Mouse (Mus musculus): Measurements from ENCODE around the gene Zfand2b. TPM values are rescaled to one million over a fixed set of nuclear protein-coding genes. Genes with fewer than 3 reads are reported as not detected.

The Zfand2b gene
- polyA plus RNA-seq, 1 experiment = 43.4 TPM

DNA sequence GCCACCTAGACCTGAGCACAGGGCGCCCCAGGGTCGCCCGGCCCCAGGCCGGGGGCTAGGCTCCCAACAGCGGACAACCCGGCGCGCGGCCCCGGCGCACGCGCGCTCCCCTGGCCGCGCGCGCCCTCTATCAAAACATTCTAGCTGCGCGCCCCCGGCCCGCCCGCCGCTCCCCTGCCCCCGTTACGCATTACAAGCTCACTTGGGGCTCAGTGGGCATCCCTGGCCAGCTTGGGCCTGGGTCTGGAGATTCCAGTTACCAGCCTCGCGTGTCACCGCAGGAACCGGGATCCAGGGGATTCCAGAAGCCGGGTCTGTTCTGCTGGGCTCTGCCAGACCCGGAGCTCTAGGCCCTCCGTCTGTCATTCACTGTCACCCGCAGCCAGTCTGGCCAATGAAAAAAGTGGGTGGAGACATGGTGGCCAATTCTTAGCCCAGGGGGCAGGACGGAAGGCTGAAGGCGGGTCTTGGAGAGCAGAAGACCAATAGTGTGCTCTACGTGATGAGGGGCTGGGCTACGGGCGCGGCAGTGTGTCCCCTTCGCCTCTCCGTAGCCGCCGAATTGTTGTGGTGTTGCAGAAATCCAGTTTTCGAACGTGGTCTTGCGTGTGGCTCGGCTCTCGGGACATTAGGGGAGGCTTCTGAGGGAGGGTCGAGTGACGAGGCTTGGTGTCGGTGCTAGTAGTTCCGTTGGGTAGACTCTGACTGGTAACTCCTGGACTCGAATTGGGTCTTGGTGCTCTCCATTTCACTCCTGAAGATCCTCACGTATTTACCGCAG lies 23.4 kb downstream of the Zfand2b start, which contains the start of the genes Ankzf1 and Atg9a:
Gene Ankzf1, plus strand, starts transcription at position 530 of the 781 bp plus-strand sequence.
Gene Atg9a, minus strand, starts transcription at position 575 of the 781 bp plus-strand sequence.
- peaks cover 6% of the 10 kb centered on the region for H3K79me2 ChIP-seq (ENCODE audit: control insufficient read depth, insufficient read depth)
- H3K4me3 ChIP-seq = peak within 1 kb of the TSS; percentile 94
- no peaks in the 10 kb centered on the region for H3K27me3 ChIP-seq (ENCODE audit: control insufficient read depth, insufficient read depth, insufficient read length)
- peak within 1 kb of the TSS; percentile 89 for H3ac ChIP-seq (ENCODE audit: control insufficient read depth, insufficient read length)
- TF ChIP-seq MAX (IDR thresholded peaks at IDR 0.05; ENCODE audit: low read depth) = peak; percentile 11
- no peak for TF ChIP-seq TCF3 (IDR thresholded peaks at IDR 0.05; ENCODE audit: insufficient read length, low read depth)
- TF ChIP-seq POLR2AphosphoS2 (IDR thresholded peaks at IDR 0.05; ENCODE audit: insufficient read length, low read depth) = peak; percentile 86
- peak; percentile 53 for TF ChIP-seq SRF (IDR thresholded peaks at IDR 0.05; ENCODE audit: control insufficient read depth, insufficient read length, low read depth)
- TF ChIP-seq CEBPB (IDR thresholded peaks at IDR 0.05; ENCODE audit: insufficient read depth, poor library complexity, severe bottlenecking) = no peak
- no peak for TF ChIP-seq MYOD1 (IDR thresholded peaks at IDR 0.05; ENCODE audit: control insufficient read depth in 1 of 3, insufficient read length in 2 of 3, low read depth in 2 of 3)
- TF ChIP-seq E2F4 (IDR thresholded peaks at IDR 0.05; ENCODE audit: insufficient read depth) = no peak
- peak in 1 of 3 experiments; percentile 3 for TF ChIP-seq MYOG (IDR thresholded peaks at IDR 0.05; ENCODE audit: control insufficient read depth in 1 of 3, insufficient read depth in 1 of 3, insufficient read length in 2 of 3, low read depth in 2 of 3)
- TF ChIP-seq POLR2A (IDR thresholded peaks at IDR 0.05; ENCODE audit: insufficient read length, low read depth) = peak; percentile 79
- peak within 1 kb of the TSS; percentile 93 for H3K4me2 ChIP-seq (ENCODE audit: low read depth)
- H3K36me3 ChIP-seq (ENCODE audit: control insufficient read depth, insufficient read depth) = peaks cover 22% of the 10 kb centered on the region

DNA sequence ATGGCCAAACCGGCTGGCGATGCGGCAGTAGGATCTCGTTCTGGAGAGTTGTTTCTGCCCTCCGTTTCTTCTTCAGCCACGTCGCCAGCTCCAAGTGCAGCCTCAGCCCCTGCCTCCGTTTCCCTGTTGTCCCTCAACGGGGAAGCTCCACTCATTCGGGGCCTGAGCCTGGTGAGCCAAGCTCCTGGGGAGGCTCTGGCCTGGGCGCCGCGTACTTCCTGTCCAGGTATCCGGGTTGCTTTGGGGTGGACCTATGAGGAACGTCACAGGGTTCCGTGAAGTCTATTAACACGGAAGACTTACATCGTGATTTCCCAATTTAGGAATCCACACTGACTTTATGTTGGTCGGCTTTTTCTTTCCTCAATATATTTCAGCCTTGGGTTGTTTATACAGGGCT lies 24.0 kb downstream of the Zfand2b start:
- peak overlapping the region; percentile 69 for H3K4me2 ChIP-seq (ENCODE audit: low read depth)
- peaks cover 6% of the 10 kb centered on the region for H3K79me2 ChIP-seq (ENCODE audit: control insufficient read depth, insufficient read depth)
- H3K27me3 ChIP-seq (ENCODE audit: control insufficient read depth, insufficient read depth, insufficient read length) = no peaks in the 10 kb centered on the region
- H3K36me3 ChIP-seq (ENCODE audit: control insufficient read depth, insufficient read depth) = peaks cover 24% of the 10 kb centered on the region
- H3K4me3 ChIP-seq = peak overlapping the region; percentile 94
- H3ac ChIP-seq (ENCODE audit: control insufficient read depth, insufficient read length) = peak overlapping the region; percentile 89
- no peak for TF ChIP-seq USF1 (IDR thresholded peaks at IDR 0.05; ENCODE audit: low read depth)
- TF ChIP-seq MAX (IDR thresholded peaks at IDR 0.05; ENCODE audit: low read depth) = no peak
- no peak for TF ChIP-seq REST (IDR thresholded peaks at IDR 0.05; ENCODE audit: insufficient read depth, insufficient read length)

GRCm38 (mm10) chr1:75201236-75201635 lies 32.8 kb downstream of the Zfand2b start:
- Histone ChIP-seq H3ac (ENCODE audit: control insufficient read depth, insufficient read length) (no peak overlapping the region), H3K4me2 (ENCODE audit: low read depth) (no peak overlapping the region), H3K36me3 (ENCODE audit: control insufficient read depth, insufficient read depth) (peaks cover 15% of the 10 kb centered on the region), H3K79me2 (ENCODE audit: control insufficient read depth, insufficient read depth) (no peaks in the 10 kb centered on the region), H3K27me3 (ENCODE audit: control insufficient read depth, insufficient read depth, insufficient read length) (no peaks in the 10 kb centered on the region), H3K4me3 (no peak overlapping the region)
- TF ChIP-seq MAX (IDR thresholded peaks at IDR 0.05; ENCODE audit: low read depth) (no peak), TCF3 (IDR thresholded peaks at IDR 0.05; ENCODE audit: insufficient read length, low read depth) (no peak), SRF (IDR thresholded peaks at IDR 0.05; ENCODE audit: control insufficient read depth, insufficient read length, low read depth) (no peak)

DNA sequence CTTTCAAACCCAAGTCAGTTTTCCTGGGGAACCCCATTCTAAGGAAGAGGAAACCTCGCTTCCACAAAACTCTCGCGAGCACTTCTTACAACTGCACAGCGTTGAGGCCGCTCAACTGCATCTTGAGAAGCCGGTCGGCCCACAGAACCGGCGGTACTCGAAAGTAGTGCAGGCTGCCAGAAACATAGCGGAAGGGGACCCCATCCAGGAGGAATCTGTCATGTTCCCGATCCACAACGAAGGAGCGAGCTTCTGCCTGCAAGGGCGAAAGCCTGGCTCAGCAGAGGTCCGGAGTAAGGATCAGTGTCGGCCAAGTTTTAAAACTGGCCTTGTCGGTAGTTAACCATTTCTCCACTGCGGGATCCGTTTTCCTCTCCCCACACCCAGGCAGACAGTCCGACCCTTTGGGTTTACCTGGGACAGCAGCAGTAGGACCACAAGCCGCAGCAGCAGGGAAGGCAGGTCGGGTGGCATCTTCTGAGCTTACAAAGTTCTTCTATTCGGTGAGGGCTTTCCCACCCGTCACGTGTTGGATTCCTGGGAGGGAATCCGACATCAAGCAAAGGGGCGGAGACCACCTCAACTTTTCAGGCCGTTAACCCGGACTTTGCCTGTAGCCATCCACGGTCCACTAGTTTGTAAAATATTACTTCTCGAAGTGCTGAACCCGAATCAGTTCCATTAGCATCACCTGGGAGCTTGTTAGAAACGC lies 40.7 kb downstream of the Zfand2b start:
- H3K4me3 ChIP-seq = no peak overlapping the region
- peaks cover 22% of the 10 kb centered on the region for H3K79me2 ChIP-seq (ENCODE audit: control insufficient read depth, insufficient read depth)
- H3ac ChIP-seq (ENCODE audit: control insufficient read depth, insufficient read length) = no peak overlapping the region
- H3K27me3 ChIP-seq (ENCODE audit: control insufficient read depth, insufficient read depth, insufficient read length) = no peaks in the 10 kb centered on the region
- TF ChIP-seq MAX (IDR thresholded peaks at IDR 0.05; ENCODE audit: low read depth) (no peak), SRF (IDR thresholded peaks at IDR 0.05; ENCODE audit: control insufficient read depth, insufficient read length, low read depth) (no peak), CEBPB (IDR thresholded peaks at IDR 0.05; ENCODE audit: insufficient read depth, poor library complexity, severe bottlenecking) (no peak), USF1 (IDR thresholded peaks at IDR 0.05; ENCODE audit: low read depth) (no peak), E2F4 (IDR thresholded peaks at IDR 0.05; ENCODE audit: insufficient read depth) (no peak), POLR2A (IDR thresholded peaks at IDR 0.05; ENCODE audit: insufficient read length, low read depth) (no peak)
- no peak overlapping the region for H3K4me2 ChIP-seq (ENCODE audit: low read depth)
- H3K36me3 ChIP-seq (ENCODE audit: control insufficient read depth, insufficient read depth) = peaks cover 10% of the 10 kb centered on the region

DNA sequence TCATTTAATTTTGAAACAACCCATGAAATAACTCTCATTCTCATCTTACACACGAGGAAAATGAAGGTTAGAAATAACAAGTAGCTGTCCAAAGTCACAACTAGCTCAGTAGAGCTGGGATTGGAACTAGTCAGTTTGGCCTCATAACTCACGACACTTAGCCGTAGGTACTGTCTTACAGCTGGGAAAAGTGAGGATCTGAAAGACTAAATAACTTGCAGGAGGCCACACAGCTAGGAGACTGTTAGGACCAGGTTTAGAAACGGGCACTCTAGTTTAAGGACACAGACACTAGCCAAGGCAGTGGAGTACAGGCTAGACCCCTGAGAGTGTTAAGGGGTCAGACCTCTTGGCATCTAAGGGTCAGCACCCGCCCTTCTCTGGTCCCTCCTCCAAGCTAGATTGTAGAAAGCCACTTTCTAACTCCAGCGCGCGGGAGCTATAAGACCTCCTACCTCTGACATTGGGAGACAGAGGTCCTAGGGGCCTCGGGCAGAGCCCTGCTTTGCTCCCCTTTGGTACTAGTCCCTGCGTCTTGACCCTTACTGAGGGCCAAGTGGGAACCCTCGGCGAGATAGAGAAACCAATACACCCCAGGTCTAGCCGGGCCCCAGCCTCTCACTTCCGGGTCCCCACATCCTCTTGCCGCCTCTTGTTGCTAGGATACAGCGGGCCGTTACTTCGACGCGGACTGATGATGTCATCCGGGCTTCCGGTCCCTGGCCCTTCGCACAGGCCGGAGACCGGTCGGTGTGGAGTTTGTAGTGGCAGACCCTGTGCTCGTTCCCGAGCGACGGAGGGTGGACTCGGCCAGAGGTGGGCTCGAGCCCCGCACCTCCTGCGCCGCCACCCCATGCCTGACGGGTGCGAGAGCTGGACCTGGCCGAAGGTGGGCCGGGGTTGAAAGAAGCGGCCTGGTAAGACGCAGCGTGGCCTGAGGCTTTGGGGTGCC lies 42.0 kb downstream of the Zfand2b start, which contains the start of the genes Glb1l and Stk16:
Gene Glb1l, minus strand, starts transcription at position 678 of the 952 bp plus-strand sequence.
Gene Stk16, plus strand, starts transcription at position 703 of the 952 bp plus-strand sequence.
- Histone ChIP-seq H3ac (ENCODE audit: control insufficient read depth, insufficient read length) (peak within 1 kb of the TSS; percentile 64), H3K79me2 (ENCODE audit: control insufficient read depth, insufficient read depth) (peaks cover 27% of the 10 kb centered on the region), H3K4me2 (ENCODE audit: low read depth) (peak within 1 kb of the TSS; percentile 94), H3K36me3 (ENCODE audit: control insufficient read depth, insufficient read depth) (peaks cover 20% of the 10 kb centered on the region), H3K4me3 (peak within 1 kb of the TSS; percentile 88), H3K27me3 (ENCODE audit: control insufficient read depth, insufficient read depth, insufficient read length) (no peaks in the 10 kb centered on the region)
- TF ChIP-seq POLR2A (IDR thresholded peaks at IDR 0.05; ENCODE audit: insufficient read length, low read depth) (peak; percentile 88), POLR2AphosphoS2 (IDR thresholded peaks at IDR 0.05; ENCODE audit: insufficient read length, low read depth) (peak; percentile 91), E2F4 (IDR thresholded peaks at IDR 0.05; ENCODE audit: insufficient read depth) (no peak), SRF (IDR thresholded peaks at IDR 0.05; ENCODE audit: control insufficient read depth, insufficient read length, low read depth) (peak; percentile 27)

Data from myocyte (in vitro differentiated cells).